Mouse (Mus musculus): Measurements from ENCODE around the gene Zfp984. TPM values are rescaled to one million over a fixed set of nuclear protein-coding genes. Genes with fewer than 3 reads are reported as not detected.
"Not testable (repeated sequence)": the region's sequence is repeated elsewhere in the genome, so short reads cannot be mapped to it uniquely, and the experiment has no call there.

Zfp984 gene
- polyA plus RNA-seq, 1 experiment from 2014 or later: 8.4 TPM

DNA sequence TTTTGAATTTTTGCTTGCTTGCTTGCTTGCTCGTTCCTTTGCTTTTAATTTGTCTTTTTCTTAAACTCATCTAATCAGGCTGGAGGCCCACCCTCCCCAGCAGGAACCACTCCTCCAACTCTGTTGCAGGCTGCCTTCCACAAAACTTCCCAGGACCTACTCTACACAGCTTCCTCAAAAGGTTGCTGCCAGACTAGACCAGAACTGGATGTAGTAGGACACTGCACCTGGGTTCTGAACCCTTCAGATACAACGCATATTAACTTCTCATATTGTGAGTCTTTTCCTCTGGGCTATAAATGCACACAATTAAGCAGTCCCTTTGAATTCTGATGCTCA is 347 bp upstream of the Zfp984 start:
- 48% methylated on average over 2 of the region's 2 CpGs for WGBS
- not testable (repeated sequence) for H3K36me3 ChIP-seq; H3K9ac ChIP-seq; ATAC-seq (ENCODE audit: insufficient number of reproducible peaks, insufficient read depth, low FRiP score, low TSS enrichment); H3K27ac ChIP-seq; H3K9me3 ChIP-seq; H3K4me1 ChIP-seq; H3K27me3 ChIP-seq
- H3K4me2 ChIP-seq (replicated peaks): peak overlapping the region; percentile 74
- peak overlapping the region; percentile 51 for H3K4me3 ChIP-seq

DNA sequence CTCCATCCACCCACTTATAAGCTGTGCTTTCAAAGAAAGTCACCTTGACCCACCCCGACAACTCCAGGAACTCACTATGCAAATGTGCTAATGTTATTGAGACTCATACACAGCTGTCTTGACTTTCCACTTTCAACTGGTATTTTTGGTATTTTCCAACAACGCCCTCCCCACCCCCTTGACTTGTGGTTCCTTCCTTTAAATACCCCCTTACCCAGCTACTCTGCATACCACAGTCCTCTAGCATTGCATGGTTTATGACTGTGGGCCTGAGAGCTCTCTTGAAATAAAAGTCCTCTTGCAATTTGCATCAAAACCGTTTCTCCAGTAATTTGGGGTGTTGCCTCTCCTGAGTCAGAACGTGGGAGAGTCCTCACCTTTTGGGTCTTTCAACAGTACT is 1.1 kb downstream of the Zfp984 start:
- not testable (repeated sequence) for H3K9me3 ChIP-seq; H3K9ac ChIP-seq; H3K27ac ChIP-seq; ATAC-seq (ENCODE audit: insufficient number of reproducible peaks, insufficient read depth, low FRiP score, low TSS enrichment); H3K4me1 ChIP-seq; H3K4me3 ChIP-seq; H3K36me3 ChIP-seq; H3K27me3 ChIP-seq
- peak overlapping the region; percentile 74; the same call in 1 of the 2 replicates for H3K4me2 ChIP-seq (replicated peaks)
- WGBS: 79% methylated on average over 4 of the region's 4 CpGs

DNA sequence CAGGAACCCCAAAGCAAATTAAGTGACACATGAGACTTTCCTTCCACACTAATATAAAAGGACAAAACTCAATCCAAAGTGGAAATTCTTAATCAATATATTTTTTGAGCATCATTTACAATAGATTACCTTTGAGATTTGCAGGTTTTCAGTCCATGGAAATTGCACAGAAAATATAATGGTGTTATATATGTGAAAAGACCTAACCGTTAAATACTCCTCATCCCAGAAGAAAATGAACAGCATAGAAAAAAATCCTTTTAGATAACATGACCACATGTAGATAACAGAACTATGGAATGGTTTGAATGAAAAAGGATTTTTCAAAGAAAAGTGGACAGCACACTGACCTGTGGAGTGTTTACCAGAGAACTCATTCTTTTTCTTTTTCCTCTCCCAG is 14.3 kb downstream of the Zfp984 start:
- not testable (repeated sequence) for H3K4me3 ChIP-seq; H3K4me2 ChIP-seq (replicated peaks); H3K9ac ChIP-seq; H3K27ac ChIP-seq; H3K4me1 ChIP-seq; H3K27me3 ChIP-seq; ATAC-seq (ENCODE audit: insufficient number of reproducible peaks, insufficient read depth, low FRiP score, low TSS enrichment); H3K36me3 ChIP-seq
- 93% methylated on average over 1 of the region's 1 CpGs for WGBS
- H3K9me3 ChIP-seq: peaks cover 13% of the 10 kb centered on the region

DNA sequence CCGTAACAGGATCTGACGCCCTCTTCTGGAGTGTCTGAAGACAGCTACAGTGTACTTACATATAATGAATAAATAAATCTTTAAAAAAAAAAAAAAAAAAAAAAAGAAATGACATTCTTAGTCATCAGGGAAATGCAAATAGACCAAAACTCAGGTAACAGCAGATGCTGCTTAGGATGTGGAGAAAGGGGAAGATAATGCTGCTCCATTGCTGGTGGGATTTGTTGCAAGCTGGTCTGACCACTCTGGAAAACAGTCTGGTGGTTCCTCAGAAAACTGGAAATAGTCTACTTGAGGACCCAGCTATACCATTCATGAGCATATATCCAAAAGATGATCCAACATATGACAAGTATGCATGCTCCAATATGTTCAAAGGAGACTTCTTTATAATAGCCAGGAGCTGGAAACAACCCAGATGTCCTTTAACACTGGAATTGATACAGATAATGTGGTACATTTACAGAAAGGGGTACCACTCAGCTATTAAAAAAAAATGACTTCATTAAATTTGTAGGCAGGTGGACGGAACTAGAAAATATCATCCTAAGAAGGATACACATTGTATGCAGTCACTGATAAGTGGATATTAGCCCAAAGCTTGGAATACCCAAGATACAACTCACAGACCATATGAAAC is 15.4 kb downstream of the Zfp984 start:
- not testable (repeated sequence) for H3K36me3 ChIP-seq; H3K27ac ChIP-seq; H3K4me2 ChIP-seq (replicated peaks); H3K4me3 ChIP-seq; H3K27me3 ChIP-seq; H3K4me1 ChIP-seq; H3K9ac ChIP-seq
- ATAC-seq (ENCODE audit: insufficient number of reproducible peaks, insufficient read depth, low FRiP score, low TSS enrichment): peak; percentile 35; the same call in 1 of the 2 replicates
- H3K9me3 ChIP-seq: peaks cover 13% of the 10 kb centered on the region
- WGBS: 94% methylated on average over 3 of the region's 3 CpGs

DNA sequence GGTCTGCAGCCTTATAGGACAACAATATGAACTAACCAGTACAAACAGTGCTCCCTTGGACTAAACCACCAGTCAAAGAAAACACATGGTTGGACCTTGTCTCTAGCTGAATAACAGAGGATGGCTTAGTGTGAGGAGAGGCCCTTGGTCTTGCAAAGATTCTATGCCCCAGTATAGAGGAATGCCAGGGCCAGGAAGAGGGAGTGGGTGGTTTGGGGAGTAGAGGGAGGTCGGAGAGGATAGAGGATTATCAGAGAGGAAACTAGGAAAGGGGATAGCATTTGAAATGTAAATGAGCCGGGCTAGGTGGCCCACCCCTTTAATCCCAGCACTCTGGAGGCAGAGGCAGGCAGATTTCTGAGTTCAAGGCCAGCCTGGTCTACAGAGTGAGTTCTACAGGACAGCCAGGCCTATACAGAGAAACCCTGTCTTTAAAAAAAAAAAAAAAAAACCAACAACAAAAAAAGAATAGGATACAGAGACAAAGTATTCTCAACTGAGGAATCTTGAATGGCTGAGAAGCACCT is 16.1 kb downstream of the Zfp984 start:
- H3K36me3 ChIP-seq; H3K4me2 ChIP-seq (replicated peaks); H3K9ac ChIP-seq; H3K27ac ChIP-seq; H3K4me3 ChIP-seq; H3K27me3 ChIP-seq; H3K4me1 ChIP-seq: not testable (repeated sequence)
- H3K9me3 ChIP-seq: peaks cover 13% of the 10 kb centered on the region
- WGBS: 64% methylated on average over 2 of the region's 2 CpGs
- ATAC-seq (ENCODE audit: insufficient number of reproducible peaks, insufficient read depth, low FRiP score, low TSS enrichment): peak; percentile 64; the same call in 1 of the 2 replicates

DNA sequence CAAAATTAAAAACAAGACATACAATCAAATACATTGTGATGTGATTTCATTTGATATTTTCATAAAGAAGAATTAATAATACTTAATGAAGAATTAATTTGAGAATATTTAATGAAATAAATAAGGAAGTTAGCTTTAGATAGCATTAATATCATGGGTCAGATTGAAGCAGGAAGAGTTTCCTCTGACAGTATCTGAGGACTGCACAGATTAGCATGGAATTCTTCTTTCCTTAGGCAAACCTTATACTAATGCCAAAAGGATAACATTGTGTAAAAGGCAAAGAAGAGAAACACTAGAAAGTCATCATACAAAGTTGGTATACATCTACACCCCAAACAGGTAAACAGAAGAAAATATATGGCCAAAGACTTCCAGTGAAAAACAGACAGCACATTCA is 17.9 kb downstream of the Zfp984 start:
- H3K27ac ChIP-seq; ATAC-seq (ENCODE audit: insufficient number of reproducible peaks, insufficient read depth, low FRiP score, low TSS enrichment); H3K27me3 ChIP-seq; H3K4me2 ChIP-seq (replicated peaks); H3K4me3 ChIP-seq; H3K9ac ChIP-seq; H3K4me1 ChIP-seq; H3K36me3 ChIP-seq: not testable (repeated sequence)
- peaks cover 16% of the 10 kb centered on the region for H3K9me3 ChIP-seq

DNA sequence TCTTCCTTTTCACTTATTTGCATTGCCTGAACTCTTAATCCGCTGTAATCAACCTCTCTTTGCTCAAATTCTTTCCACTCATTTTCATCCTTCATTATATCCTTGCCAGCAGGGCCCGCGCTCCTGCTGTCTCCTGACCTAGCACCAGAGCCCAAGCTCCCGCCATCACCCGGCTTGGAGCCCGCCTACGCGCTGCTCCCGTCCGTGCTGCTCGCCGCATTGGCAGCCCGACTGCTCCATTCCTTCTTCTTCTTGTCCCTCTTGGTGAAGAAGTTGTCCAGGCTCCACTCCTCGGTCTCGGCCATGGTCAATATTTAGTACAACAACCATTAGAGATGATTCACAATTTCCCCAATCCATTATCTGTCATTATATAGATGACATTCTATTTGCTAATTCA is 63.3 kb downstream of the Zfp984 start:
- H3K27ac ChIP-seq; ATAC-seq (ENCODE audit: insufficient number of reproducible peaks, insufficient read depth, low FRiP score, low TSS enrichment); H3K9me3 ChIP-seq; H3K27me3 ChIP-seq; H3K4me2 ChIP-seq (replicated peaks); H3K4me1 ChIP-seq; H3K36me3 ChIP-seq; H3K9ac ChIP-seq; H3K4me3 ChIP-seq: not testable (repeated sequence)
- WGBS: 93% methylated on average over 14 of the region's 15 CpGs

DNA sequence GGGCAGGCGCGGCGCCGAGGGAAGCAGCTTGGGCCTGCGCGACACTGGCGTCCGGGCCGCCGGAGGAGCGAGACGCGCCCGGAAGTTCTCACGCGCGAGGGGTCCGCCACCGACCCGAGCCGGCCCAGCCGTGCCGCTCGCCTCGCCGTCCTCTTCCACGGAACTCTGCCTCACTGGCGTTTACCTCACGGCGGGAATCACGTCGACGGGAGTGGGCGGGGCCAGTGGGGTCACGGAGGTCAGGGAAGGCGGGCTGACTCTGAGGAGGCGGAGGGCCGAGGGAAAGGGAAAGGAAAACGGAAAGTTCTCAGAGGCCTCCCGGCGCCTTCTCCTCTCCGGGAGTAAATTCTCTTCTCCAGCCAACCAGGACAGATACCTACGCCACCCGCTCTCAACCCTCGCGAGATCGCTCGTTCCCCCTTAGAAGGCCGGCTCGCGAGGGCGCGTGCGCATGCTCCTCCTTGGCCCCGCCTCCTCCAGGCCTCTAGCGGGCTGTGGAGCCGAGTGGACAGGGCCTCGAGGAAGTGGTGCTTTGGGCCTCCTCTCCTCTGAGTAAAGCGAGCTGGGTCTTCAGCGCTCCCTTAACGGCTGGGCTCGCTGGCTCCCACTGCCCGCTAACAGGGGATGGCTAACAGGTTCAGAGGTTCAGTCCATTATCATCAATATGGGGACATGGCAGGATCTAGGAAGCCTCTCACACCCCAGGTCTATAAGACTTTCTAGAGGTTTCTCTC is 70.8 kb downstream of the Zfp984 start:
- not testable (repeated sequence) for H3K27me3 ChIP-seq; H3K9ac ChIP-seq; H3K9me3 ChIP-seq; H3K36me3 ChIP-seq; ATAC-seq (ENCODE audit: insufficient number of reproducible peaks, insufficient read depth, low FRiP score, low TSS enrichment); H3K4me1 ChIP-seq; H3K27ac ChIP-seq
- 28% methylated on average over 63 of the region's 63 CpGs for WGBS
- H3K4me2 ChIP-seq (replicated peaks): peak overlapping the region; percentile 42
- H3K4me3 ChIP-seq: peak overlapping the region; percentile 35

Other genes starting within 250 kb of the Zfp984 start
- 2.1 and 2.6 TPM in 2 replicates for gene Zfp979, start 167.3 kb downstream of the Zfp984 start, polyA plus RNA-seq (2016; fragmentation: Nextera tagmentation; extraction: Ambion mirVana)
- not detected in 2 replicates for gene Zfp534, start 107.2 kb downstream of the Zfp984 start, polyA plus RNA-seq (2016; fragmentation: Nextera tagmentation; extraction: Ambion mirVana)
- gene Zfp933, start 38.6 kb upstream of the Zfp984 start, polyA plus RNA-seq (2016; fragmentation: Nextera tagmentation; extraction: Ambion mirVana): 6.0 and 7.6 TPM in 2 replicates
- gene Miip, start 59.0 kb upstream of the Zfp984 start, polyA plus RNA-seq (2016; fragmentation: Nextera tagmentation; extraction: Ambion mirVana): 42.7 and 45.4 TPM in 2 replicates
- 18.9 and 19.0 TPM in 2 replicates for gene Fv1, start 59.2 kb upstream of the Zfp984 start, polyA plus RNA-seq (2016; fragmentation: Nextera tagmentation; extraction: Ambion mirVana)
- gene Mfn2, start 94.9 kb upstream of the Zfp984 start, polyA plus RNA-seq (2016; fragmentation: Nextera tagmentation; extraction: Ambion mirVana): 38.2 and 42.6 TPM in 2 replicates
- 52.9 and 54.8 TPM in 2 replicates for gene Plod1, start 127.0 kb upstream of the Zfp984 start, polyA plus RNA-seq (2016; fragmentation: Nextera tagmentation; extraction: Ambion mirVana)
- gene 2510039O18Rik, start 131.1 kb upstream of the Zfp984 start, polyA plus RNA-seq (2016; fragmentation: Nextera tagmentation; extraction: Ambion mirVana): 25.4 and 25.6 TPM in 2 replicates
- gene Nppb, start 176.0 kb upstream of the Zfp984 start, polyA plus RNA-seq (2016; fragmentation: Nextera tagmentation; extraction: Ambion mirVana): not detected in 2 replicates
- gene Nppa, start 190.9 kb upstream of the Zfp984 start, polyA plus RNA-seq (2016; fragmentation: Nextera tagmentation; extraction: Ambion mirVana): 0.64 and 10.6 TPM in 2 replicates
- 10.5 and 10.6 TPM in 2 replicates for gene Clcn6, start 229.0 kb upstream of the Zfp984 start, polyA plus RNA-seq (2016; fragmentation: Nextera tagmentation; extraction: Ambion mirVana)
- 25.7 and 29.1 TPM in 2 replicates for gene Mthfr, start 229.3 kb upstream of the Zfp984 start, polyA plus RNA-seq (2016; fragmentation: Nextera tagmentation; extraction: Ambion mirVana)

Data from embryonic facial prominence, embryonic 12.5 days (tissue).